Mouse (Mus musculus) A20 (cell line): ENCODE measurements at regions not wholly inside any gene's neighbourhood (a gene's known extent, or its start where the extent isn't known, plus 50 kb on each side); places are given as distances from the start of the nearest gene placed in this dataset.
"Not testable (repeated sequence)": the region's sequence is repeated elsewhere in the genome, so short reads cannot be mapped to it uniquely, and the experiment has no call there.

Source experiments
- DNase-seq: peaks from one replicate; pipeline ENCODE4 v3.0.0-alpha.2; 2011; ENCODE audit warnings: low read depth, low spot score

GRCm38 (mm10) chr5:63331186-63331585 is 317.7 kb upstream of the Nwd2 start:
- no peak for DNase-seq

DNA sequence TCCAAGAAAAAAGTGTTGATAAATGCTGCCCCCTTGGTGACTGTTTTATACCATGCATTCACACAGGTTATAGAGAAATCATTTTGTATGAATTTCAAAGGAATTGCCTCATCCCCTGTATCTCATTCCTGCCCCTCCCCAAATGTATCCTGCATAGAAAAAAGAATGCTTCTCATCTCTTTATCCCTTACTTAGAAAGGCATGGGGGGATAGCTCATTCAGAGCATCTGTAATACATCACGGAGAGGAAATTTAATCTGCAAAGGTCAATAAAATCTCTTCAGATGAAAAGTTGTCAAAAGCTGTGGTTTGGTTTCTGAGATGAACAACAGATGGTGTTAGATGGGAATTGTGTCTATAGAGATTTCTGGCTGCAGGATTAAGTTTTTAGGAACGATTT is 297.8 kb upstream of the Nwd2 start:
- DNase-seq, result no peak

- no peak for DNase-seq
Observed at GRCm38 (mm10) chr5:63391956-63392355, 256.9 kb upstream of the Nwd2 start.

DNA sequence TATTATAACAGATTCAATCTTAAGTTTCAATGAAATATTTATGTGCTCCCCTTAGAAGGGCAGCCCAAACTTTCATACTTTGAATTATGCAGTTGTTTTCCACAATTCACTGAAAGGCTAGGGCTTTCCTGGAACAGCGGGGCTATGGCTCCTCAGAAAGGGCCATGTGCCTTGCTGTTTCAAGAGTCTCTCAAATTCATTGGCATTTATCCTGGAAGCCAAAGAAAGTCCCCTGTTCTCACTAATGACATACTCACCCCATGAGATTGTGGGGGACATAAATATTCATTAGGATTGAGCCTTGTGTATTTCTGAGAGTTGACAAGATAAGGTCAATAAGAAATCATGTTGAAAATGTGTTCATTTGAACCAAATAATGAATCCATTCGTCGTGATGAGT is 250.9 kb upstream of the Nwd2 start:
- no peak for DNase-seq

GRCm38 (mm10) chr5:63430167-63430566 is 218.7 kb upstream of the Nwd2 start:
- DNase-seq, result no peak

GRCm38 (mm10) chr5:63444407-63444806 is 204.5 kb upstream of the Nwd2 start:
- no peak for DNase-seq

DNA sequence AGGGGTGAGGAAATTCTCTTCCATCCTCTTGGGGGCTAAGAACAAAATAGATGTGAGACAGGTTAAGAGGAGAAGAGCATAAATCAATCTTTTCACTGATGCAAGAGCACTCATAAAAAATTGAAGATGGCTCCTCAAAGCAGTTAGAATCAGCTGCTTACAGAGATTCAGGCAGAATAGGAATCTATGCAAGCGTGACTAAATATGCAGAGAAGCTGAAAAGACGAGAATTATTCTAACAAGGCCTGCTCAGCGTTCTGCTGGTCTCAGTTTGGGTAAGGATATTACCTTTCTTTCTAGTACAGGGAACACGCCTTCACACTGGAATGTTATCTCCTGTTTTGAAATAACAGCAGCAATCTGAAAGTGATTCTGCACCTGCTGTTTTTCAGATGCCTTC is 203.7 kb upstream of the Nwd2 start:
- no peak for DNase-seq

GRCm38 (mm10) chr5:63468526-63469268 is 180.2 kb upstream of the Nwd2 start:
- DNase-seq, result no peak

DNA sequence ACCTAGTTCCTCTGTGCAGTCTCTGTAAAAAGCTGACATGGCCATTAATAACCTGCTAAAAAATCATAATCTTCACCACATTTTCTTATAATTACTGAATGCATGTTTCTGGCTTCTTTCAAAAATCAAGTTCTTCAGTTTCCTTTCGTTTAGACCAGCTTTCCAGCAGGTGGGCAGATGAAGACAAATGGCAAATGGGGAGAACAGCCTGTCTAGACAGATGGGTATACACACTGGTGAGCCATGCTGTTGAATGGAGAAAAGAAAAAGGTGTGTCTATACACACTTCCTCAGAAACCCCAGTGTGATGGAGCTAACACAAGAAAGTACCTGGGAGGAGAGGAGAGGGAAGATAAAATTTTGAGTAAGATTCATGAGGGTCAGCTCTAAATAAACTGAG is 179.2 kb upstream of the Nwd2 start:
- peak; percentile 6 for DNase-seq

GRCm38 (mm10) chr5:63473163-63473562 is 175.7 kb upstream of the Nwd2 start:
- no peak for DNase-seq

GRCm38 (mm10) chr5:63476240-63476973 is 172.5 kb upstream of the Nwd2 start:
- no peak for DNase-seq

DNA sequence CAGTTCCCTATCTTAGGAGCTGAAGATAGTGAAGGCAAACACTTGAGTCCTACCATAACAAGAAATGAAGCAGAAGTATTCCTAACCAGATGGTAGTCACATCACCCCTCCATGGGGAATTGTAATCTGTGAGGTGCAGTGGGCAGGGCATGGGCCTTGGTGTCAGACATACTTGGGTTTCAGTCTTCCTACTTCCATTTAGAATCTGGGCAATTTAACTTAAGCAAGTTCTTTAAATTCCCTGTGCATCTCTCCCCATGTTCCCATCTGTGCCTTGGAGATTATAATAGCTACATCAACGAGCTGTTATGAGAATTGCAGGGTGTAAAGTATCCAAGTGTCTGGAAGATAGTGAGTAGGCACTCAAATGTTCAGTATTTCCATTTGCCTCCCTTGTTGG is 149.9 kb upstream of the Nwd2 start:
- no peak for DNase-seq

DNA sequence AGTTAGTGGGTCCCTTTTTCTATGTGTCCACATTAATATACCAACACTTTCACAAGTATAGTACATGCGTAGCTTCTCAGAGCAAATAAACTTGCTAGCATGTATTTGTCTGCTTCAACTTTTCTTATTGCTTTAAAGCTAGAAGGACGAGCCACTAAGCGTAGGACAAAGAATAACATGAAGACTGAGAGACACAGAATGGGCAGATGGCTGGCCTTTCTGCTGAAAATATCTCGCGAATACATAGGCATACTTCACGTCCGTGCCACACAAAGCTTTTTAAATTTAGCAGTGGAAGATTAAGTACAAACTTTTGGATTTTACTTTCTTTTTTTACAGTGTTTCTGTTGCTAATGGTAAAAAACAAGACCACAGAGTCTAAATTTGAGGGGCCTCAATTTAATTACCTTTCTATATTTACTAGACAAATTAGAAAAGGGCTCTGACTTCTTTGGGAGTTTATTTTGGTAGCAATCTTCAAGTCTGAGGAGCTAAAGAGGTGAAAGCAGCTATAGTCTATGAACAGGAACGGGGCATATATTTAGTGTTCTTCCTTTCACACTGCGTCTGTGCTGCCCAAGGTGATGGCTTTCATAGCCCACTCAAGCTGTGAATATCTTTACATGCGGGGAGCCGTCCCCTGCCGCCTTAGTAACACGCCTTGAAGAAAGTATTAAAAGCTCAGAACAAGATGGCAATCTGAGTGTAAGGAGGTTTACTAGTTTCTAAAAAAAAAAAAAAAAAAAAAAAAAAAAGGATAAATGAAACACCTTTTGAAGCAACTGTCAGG is 145.7 kb upstream of the Nwd2 start:
- no peak for DNase-seq

GRCm38 (mm10) chr5:63534197-63534596 is 114.7 kb upstream of the Nwd2 start:
- no peak for DNase-seq

DNA sequence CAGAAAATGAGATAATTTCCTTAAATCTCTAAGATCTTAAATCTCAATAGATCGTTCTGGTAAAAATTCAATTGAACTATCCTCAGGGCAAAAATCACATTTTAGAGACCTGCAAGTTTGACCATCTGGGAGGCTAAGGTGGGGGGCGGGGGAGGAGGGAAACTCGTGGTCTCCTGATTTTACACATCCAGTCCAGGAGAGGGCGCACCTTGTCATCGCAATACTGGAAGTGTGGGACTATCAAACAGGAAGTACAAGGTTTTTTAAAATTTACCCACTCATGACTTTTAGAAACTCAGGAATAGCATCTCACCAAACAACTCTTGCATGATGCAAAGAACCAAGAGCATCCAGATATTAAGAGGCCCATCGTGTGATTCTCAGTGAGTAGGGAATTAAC is 108.4 kb upstream of the Nwd2 start:
- DNase-seq, result no peak

- no peak for DNase-seq
Observed at GRCm38 (mm10) chr5:63545482-63545881, 103.4 kb upstream of the Nwd2 start.

- DNase-seq, result not testable (repeated sequence)
Observed at GRCm38 (mm10) chr5:63565891-63566290, 83.0 kb upstream of the Nwd2 start.

DNA sequence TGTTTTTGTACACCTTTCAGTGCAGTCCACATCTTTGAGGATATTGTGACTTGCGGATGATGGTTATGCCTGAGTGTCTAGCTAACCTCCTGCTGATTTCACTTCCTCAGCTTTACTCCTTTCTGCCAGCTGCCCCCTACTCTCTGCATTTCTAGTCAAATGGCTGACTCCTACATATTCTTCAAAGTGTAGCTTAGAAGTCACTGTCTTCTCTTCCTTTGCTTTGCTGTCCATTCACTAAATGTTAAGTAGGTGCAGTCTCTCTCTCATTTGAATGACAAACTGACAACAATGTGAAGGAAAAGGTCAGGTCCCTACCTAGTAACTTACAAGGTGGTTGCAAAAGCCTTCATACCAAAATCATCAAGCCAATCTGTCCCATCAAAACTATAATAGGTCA is 73.5 kb upstream of the Nwd2 start:
- DNase-seq, result no peak

GRCm38 (mm10) chr5:63579409-63579808 is 69.5 kb upstream of the Nwd2 start:
- no peak for DNase-seq

GRCm38 (mm10) chr5:63587051-63587450 is 61.9 kb upstream of the Nwd2 start:
- DNase-seq, result no peak

- no peak for DNase-seq
Observed at GRCm38 (mm10) chr5:63587855-63588254, 61.0 kb upstream of the Nwd2 start.
